Mouse (Mus musculus) ES-E14 (cell line): Measurements from ENCODE around the gene Galnt17.

ENCODE experiments used
- CHD2 ChIP-seq: IDR thresholded peaks from 2 replicates; pipeline ENCODE4 v1.6.1; 2014; ENCODE audit warnings: mild to moderate bottlenecking, low read depth, low read length, inconsistent platforms
- HCFC1 ChIP-seq: IDR thresholded peaks from 2 replicates; pipeline ENCODE4 v1.6.1; 2012; ENCODE audit warnings: low read length, inconsistent platforms, borderline replicate concordance; ENCODE audit not compliant: insufficient read depth
- ZNF384 ChIP-seq: IDR thresholded peaks from 2 replicates; pipeline ENCODE4 v1.6.1; 2012; ENCODE audit warnings: low read depth, low read length, inconsistent platforms

GRCm38 (mm10) chr5:131096824-131097223 is 211.5 kb downstream of the Galnt17 start:
- TF ChIP-seq CHD2 (no peak), HCFC1 (no peak), ZNF384 (no peak)
